Mouse (Mus musculus): ENCODE measurements at regions not wholly inside any gene's neighbourhood (a gene's known extent, or its start where the extent isn't known, plus 50 kb on each side); places are given as distances from the start of the nearest gene placed in this dataset.

DNA sequence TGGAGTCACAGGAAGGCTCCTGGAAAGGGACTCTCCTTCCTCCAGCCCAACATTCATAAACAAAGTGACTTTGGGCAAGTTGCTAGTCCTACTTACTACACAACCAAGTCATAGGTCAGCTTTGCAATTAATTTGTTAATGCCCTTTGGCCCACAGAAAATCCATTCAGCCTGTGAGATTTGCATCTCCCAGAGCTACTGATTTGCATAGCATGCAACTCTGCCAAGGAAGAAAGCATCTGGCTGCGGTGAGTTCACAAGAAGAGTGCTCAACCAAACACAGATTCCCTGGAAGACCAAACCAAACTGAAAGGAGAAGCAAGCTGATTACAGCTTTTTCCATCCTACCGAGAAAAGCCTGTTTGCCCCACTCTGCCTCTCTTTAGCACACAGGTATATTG lies 901.9 kb downstream of the Diaph3 start:
- Histone ChIP-seq H3K4me3 (ENCODE audit: low read depth, low read length) (no peak overlapping the region), H3K9ac (replicated peaks) (no peak overlapping the region), H3K36me3 (replicated peaks; ENCODE audit: insufficient read depth, low read length) (no peaks in the 10 kb centered on the region), H3K4me1 (ENCODE audit: insufficient read depth) (no peaks in the 10 kb centered on the region), H3K27me3 (ENCODE audit: insufficient read depth, low read length) (no peaks in the 10 kb centered on the region), H3K4me2 (ENCODE audit: low read depth, low read length) (no peak overlapping the region), H3K27ac (ENCODE audit: low read depth) (no peak overlapping the region), H3K9me3 (ENCODE audit: low read length) (no peaks in the 10 kb centered on the region)
- TF ChIP-seq CTCF (IDR thresholded peaks at IDR 0.05; ENCODE audit: low read depth) (no peak), EP300 (IDR thresholded peaks at IDR 0.05; ENCODE audit: low read depth) (no peak)
- DNase-seq, result no peak
- ATAC-seq, result no peak
- 52% methylated on average over 2 of the region's 2 CpGs for WGBS (ENCODE audit: insufficient replicate concordance)

DNA sequence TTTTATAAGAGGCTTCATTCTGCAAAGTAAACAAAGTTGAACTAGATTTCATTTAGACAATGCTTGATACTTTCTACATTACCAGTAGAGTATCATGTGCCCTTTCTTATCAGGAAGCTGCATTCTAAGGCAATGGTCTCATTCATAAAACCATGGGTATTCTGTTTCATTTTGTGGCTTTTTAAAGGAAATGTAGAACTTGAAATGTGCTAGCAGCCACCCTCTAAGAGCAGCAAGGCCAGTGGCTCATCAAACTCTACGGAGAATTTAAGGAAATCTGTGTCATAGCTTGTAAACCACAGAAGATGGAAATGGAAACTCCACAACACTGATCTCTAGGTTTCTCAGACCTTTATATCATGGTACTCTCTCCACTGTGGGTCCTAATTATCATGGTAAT lies 907.7 kb downstream of the Diaph3 start:
- H3K4me1 ChIP-seq (ENCODE audit: insufficient read depth), result no peaks in the 10 kb centered on the region
- no peak overlapping the region for H3K27ac ChIP-seq (ENCODE audit: low read depth)
- H3K4me3 ChIP-seq (ENCODE audit: low read depth, low read length), result no peak overlapping the region
- ATAC-seq (no peak), DNase-seq (no peak)
- no peak overlapping the region for H3K9ac ChIP-seq (replicated peaks)
- no peak overlapping the region for H3K4me2 ChIP-seq (ENCODE audit: low read depth, low read length)
- 19% methylated on average over 1 of the region's 1 CpGs for WGBS (ENCODE audit: insufficient replicate concordance)
- no peaks in the 10 kb centered on the region for H3K36me3 ChIP-seq (replicated peaks; ENCODE audit: insufficient read depth, low read length)
- no peaks in the 10 kb centered on the region for H3K9me3 ChIP-seq (ENCODE audit: low read length)
- TF ChIP-seq EP300 (IDR thresholded peaks at IDR 0.05; ENCODE audit: low read depth) (no peak), CTCF (IDR thresholded peaks at IDR 0.05; ENCODE audit: low read depth) (no peak)
- no peaks in the 10 kb centered on the region for H3K27me3 ChIP-seq (ENCODE audit: insufficient read depth, low read length)

DNA sequence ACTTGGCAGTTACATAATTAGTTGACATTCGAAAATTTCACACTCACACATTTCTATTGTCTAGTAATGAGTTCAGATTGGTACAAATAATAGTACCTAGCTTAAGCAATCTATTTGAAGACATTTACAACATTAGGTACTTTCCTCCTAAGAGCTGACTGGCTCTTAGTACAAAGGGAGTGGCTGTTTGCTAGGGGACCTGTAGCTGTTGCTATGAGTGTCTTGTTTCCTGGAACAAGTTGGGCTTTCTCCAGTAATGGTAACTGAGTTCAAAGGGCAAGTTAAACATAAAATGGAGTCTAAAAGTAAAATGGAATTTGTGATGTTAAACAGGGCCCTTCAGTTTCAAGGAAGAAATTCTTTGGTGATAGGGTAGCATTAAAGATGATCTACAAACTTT lies 910.4 kb downstream of the Diaph3 start:
- Histone ChIP-seq H3K9me3 (ENCODE audit: low read length) (no peaks in the 10 kb centered on the region), H3K4me2 (ENCODE audit: low read depth, low read length) (no peak overlapping the region), H3K9ac (replicated peaks) (no peak overlapping the region), H3K4me3 (ENCODE audit: low read depth, low read length) (no peak overlapping the region), H3K27me3 (ENCODE audit: insufficient read depth, low read length) (no peaks in the 10 kb centered on the region), H3K27ac (ENCODE audit: low read depth) (no peak overlapping the region), H3K4me1 (ENCODE audit: insufficient read depth) (no peaks in the 10 kb centered on the region), H3K36me3 (replicated peaks; ENCODE audit: insufficient read depth, low read length) (no peaks in the 10 kb centered on the region)
- no peak for TF ChIP-seq EP300 (IDR thresholded peaks at IDR 0.05; ENCODE audit: low read depth)
- no peak for TF ChIP-seq CTCF (IDR thresholded peaks at IDR 0.05; ENCODE audit: low read depth)
- 31% methylated on average over 1 of the region's 1 CpGs for WGBS (ENCODE audit: insufficient replicate concordance)
- ATAC-seq, result no peak
- DNase-seq, result no peak

DNA sequence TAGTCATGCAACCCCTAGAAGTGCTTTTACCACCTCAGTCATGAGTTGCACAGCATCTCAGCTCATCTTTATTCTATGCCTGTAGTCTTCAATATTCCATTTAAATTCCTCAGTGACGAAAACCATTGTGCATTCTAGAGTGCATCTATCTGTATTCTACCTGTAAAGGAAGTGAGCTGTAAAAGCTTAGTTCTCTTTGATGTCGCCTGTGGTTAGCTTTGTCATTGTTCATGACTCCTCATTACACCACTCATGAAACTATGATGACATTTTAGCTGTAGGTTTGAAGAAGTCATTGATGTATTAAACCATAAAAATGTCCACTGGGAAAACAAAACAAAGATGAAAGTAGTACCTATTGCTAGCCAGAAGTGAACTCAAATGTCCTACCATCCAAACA lies 911.3 kb downstream of the Diaph3 start:
- Histone ChIP-seq H3K9ac (replicated peaks) (no peak overlapping the region), H3K36me3 (replicated peaks; ENCODE audit: insufficient read depth, low read length) (no peaks in the 10 kb centered on the region), H3K4me3 (ENCODE audit: low read depth, low read length) (no peak overlapping the region), H3K4me2 (ENCODE audit: low read depth, low read length) (no peak overlapping the region), H3K4me1 (ENCODE audit: insufficient read depth) (no peaks in the 10 kb centered on the region), H3K27ac (ENCODE audit: low read depth) (no peak overlapping the region), H3K9me3 (ENCODE audit: low read length) (no peaks in the 10 kb centered on the region), H3K27me3 (ENCODE audit: insufficient read depth, low read length) (no peaks in the 10 kb centered on the region)
- 64% methylated on average over 2 of the region's 2 CpGs for WGBS (ENCODE audit: insufficient replicate concordance)
- ATAC-seq, result no peak
- no peak for TF ChIP-seq EP300 (IDR thresholded peaks at IDR 0.05; ENCODE audit: low read depth)
- no peak for TF ChIP-seq CTCF (IDR thresholded peaks at IDR 0.05; ENCODE audit: low read depth)
- DNase-seq, result no peak

DNA sequence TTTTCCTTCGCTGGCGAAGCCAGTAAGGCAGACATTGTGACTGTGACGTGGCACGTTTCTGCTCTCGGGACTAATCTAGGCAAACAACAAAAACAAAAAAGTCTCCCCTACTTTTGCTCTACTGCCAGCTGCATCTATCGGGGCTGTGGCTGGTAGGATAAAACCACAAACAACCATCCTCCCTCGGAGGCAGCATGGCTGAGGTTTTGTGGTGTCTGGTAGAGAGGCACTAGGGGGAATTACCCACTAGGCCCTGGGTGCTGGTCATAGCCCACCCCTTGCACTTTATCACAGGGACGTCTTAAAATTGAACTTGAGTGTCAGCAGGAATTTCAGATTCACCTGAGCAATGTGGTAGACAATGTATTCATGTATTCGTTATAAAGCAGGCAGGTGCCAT lies 925.3 kb downstream of the Diaph3 start:
- no peaks in the 10 kb centered on the region for H3K4me1 ChIP-seq (ENCODE audit: insufficient read depth)
- ATAC-seq, result no peak
- no peaks in the 10 kb centered on the region for H3K27me3 ChIP-seq (ENCODE audit: insufficient read depth, low read length)
- H3K9me3 ChIP-seq (ENCODE audit: low read length), result no peaks in the 10 kb centered on the region
- no peak overlapping the region for H3K4me2 ChIP-seq (ENCODE audit: low read depth, low read length)
- no peak overlapping the region for H3K4me3 ChIP-seq (ENCODE audit: low read depth, low read length)
- H3K36me3 ChIP-seq (replicated peaks; ENCODE audit: insufficient read depth, low read length), result no peaks in the 10 kb centered on the region
- no peak overlapping the region for H3K27ac ChIP-seq (ENCODE audit: low read depth)
- TF ChIP-seq EP300 (IDR thresholded peaks at IDR 0.05; ENCODE audit: low read depth) (no peak), CTCF (IDR thresholded peaks at IDR 0.05; ENCODE audit: low read depth) (no peak)
- no peak for DNase-seq
- 55% methylated on average over 9 of the region's 9 CpGs for WGBS (ENCODE audit: insufficient replicate concordance)
- no peak overlapping the region for H3K9ac ChIP-seq (replicated peaks)

DNA sequence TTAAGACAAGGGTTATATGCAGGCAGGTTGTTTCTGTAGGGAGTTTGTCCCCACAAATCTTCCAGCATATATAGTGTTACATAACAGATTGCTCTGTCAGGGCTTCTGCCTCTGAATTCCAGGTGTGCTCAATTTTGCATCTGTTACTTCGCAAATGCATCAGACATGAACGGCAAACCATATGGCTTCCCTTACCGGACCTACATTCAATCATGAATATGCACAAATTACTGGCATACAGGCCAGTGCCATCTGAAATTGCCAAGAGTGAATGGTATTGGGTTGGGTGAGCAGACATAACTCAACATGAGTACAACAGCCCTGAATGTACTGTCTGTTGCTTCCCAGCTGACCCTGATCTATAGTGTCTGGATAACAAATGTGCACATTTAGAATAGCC lies 929.4 kb downstream of the Diaph3 start:
- no peaks in the 10 kb centered on the region for H3K4me1 ChIP-seq (ENCODE audit: insufficient read depth)
- TF ChIP-seq CTCF (IDR thresholded peaks at IDR 0.05; ENCODE audit: low read depth) (no peak), EP300 (IDR thresholded peaks at IDR 0.05; ENCODE audit: low read depth) (no peak)
- no peak overlapping the region for H3K9ac ChIP-seq (replicated peaks)
- DNase-seq (no peak), ATAC-seq (no peak)
- no peak overlapping the region for H3K4me2 ChIP-seq (ENCODE audit: low read depth, low read length)
- H3K27me3 ChIP-seq (ENCODE audit: insufficient read depth, low read length), result no peaks in the 10 kb centered on the region
- no peaks in the 10 kb centered on the region for H3K9me3 ChIP-seq (ENCODE audit: low read length)
- no peak overlapping the region for H3K27ac ChIP-seq (ENCODE audit: low read depth)
- no peak overlapping the region for H3K4me3 ChIP-seq (ENCODE audit: low read depth, low read length)
- no peaks in the 10 kb centered on the region for H3K36me3 ChIP-seq (replicated peaks; ENCODE audit: insufficient read depth, low read length)
- WGBS (ENCODE audit: insufficient replicate concordance), result 90% methylated on average over 3 of the region's 3 CpGs

DNA sequence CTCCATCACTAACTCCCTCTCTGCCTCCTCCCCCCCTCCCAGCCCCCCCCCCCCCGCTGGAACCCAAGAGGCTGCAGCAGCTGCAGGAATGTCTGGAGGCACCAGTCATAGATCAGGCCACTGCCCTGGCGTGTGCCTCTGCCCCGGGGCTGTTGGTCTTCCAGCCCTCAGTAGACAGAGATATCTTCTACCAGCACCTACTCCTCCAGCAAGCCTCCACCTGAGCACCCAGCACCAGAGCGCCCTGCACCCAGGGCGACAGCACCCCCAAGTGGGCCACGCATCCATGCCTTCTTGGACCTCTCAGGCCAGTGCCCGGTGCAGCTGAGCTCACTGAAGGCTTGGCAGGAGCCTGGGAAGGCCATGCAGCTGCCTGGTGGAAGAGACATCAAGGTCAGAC lies 936.5 kb downstream of the Diaph3 start:
- H3K27me3 ChIP-seq (ENCODE audit: insufficient read depth, low read length), result no peaks in the 10 kb centered on the region
- no peak overlapping the region for H3K4me3 ChIP-seq (ENCODE audit: low read depth, low read length)
- DNase-seq (no peak), ATAC-seq (no peak)
- H3K4me1 ChIP-seq (ENCODE audit: insufficient read depth), result no peaks in the 10 kb centered on the region
- TF ChIP-seq EP300 (IDR thresholded peaks at IDR 0.05; ENCODE audit: low read depth), result no peak
- no peak for TF ChIP-seq CTCF (IDR thresholded peaks at IDR 0.05; ENCODE audit: low read depth)
- H3K4me2 ChIP-seq (ENCODE audit: low read depth, low read length), result no peak overlapping the region
- H3K9ac ChIP-seq (replicated peaks), result no peak overlapping the region
- H3K27ac ChIP-seq (ENCODE audit: low read depth), result no peak overlapping the region
- H3K9me3 ChIP-seq (ENCODE audit: low read length), result no peaks in the 10 kb centered on the region
- H3K36me3 ChIP-seq (replicated peaks; ENCODE audit: insufficient read depth, low read length), result no peaks in the 10 kb centered on the region
- 67% methylated on average over 6 of the region's 7 CpGs for WGBS (ENCODE audit: insufficient replicate concordance)
